Mouse (Mus musculus) neural tube, embryonic 12.5 days (tissue): ENCODE results near the gene Fbxl7. TPM values are rescaled to one million over a fixed set of nuclear protein-coding genes. Genes with fewer than 3 reads are reported as not detected.

ENCODE experiments used
- ATAC-seq: fragments of 200-750 bp; cut with Nextera tagmentation; 2 replicates; pipeline ENCODE4 v1.8.0; 2017; ENCODE audit warnings: low read depth, mild to moderate bottlenecking, moderate TSS enrichment, moderate library complexity; ENCODE audit not compliant: low FRiP score
- H3K27ac ChIP-seq: fragments of 300-500 bp; sonication (generic); 2 replicates; pipeline ENCODE4 v1.5.1; 2016
- H3K27me3 ChIP-seq: fragments of 300-500 bp; sonication (generic); replicated peaks from 2 replicates; pipeline ENCODE4 v1.6.1; 2016; ENCODE audit warnings: mild to moderate bottlenecking
- H3K36me3 ChIP-seq: fragments of 300-500 bp; sonication (generic); 2 replicates; pipeline ENCODE4 v1.6.1; 2016; ENCODE audit warnings: mild to moderate bottlenecking
- H3K4me1 ChIP-seq: fragments of 300-500 bp; sonication (generic); 2 replicates; pipeline ENCODE4 v1.6.1; 2016
- H3K4me2 ChIP-seq: fragments of 300-500 bp; sonication (generic); replicated peaks from 2 replicates; pipeline ENCODE4 v1.6.1; 2016; ENCODE audit warnings: mild to moderate bottlenecking
- H3K4me3 ChIP-seq: fragments of 300-500 bp; sonication (generic); 2 replicates; pipeline ENCODE4 v1.5.1; 2016
- H3K9ac ChIP-seq: fragments of 300-500 bp; sonication (generic); 2 replicates; pipeline ENCODE4 v1.6.1; 2016; ENCODE audit warnings: mild to moderate bottlenecking
- H3K9me3 ChIP-seq: fragments of 300-500 bp; sonication (generic); 2 replicates; pipeline ENCODE4 v1.6.1; 2016; ENCODE audit warnings: mild to moderate bottlenecking
- WGBS: fragments of 180-500 bp; shearing (Covaris S2); methylation state at CpG from one replicate; pipeline ENCODE4 v1.1.7; 2016; 5-methylcytosine and 5-hydroxymethylcytosine counted together
- polyA plus RNA-seq: library from polyadenylated mRNA; unstranded; fragments of >200 nt; fragmentation: Nextera tagmentation; extraction: Ambion mirVana; gene quantifications from 2 replicates; pipeline ENCODE4 v1.2.1, GENCODE M21; 2016

Fbxl7 gene
- polyA plus RNA-seq, 1 experiment from 2014 or later: 24.4 TPM

DNA sequence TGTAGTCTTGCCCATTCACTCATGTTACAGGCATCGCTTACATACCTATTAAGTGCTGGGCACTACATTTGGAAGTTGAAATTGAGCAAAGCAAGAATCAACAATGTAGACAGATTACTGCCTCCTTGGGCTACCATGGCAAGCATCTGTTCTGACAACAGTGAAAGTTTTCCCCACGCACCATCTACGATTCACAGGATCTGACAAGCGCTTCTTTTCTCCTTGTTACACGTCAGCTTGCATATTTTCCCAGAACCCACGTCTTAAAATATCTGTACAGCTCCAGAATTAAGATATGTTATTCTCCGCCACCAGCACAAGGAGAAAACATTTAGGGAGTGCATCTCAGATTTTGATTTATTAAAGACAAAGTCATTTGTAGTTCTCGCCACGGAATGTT, 213.1 kb downstream of the Fbxl7 start:
- H3K4me3 ChIP-seq: no peak overlapping the region
- no peak overlapping the region for H3K4me2 ChIP-seq
- H3K27me3 ChIP-seq: no peaks in the 10 kb centered on the region
- WGBS: 94% methylated on average over 9 of the region's 9 CpGs
- no peaks in the 10 kb centered on the region for H3K36me3 ChIP-seq
- no peaks in the 10 kb centered on the region for H3K9me3 ChIP-seq
- no peak overlapping the region for H3K27ac ChIP-seq
- no peaks in the 10 kb centered on the region for H3K4me1 ChIP-seq
- no peak for ATAC-seq
- no peak overlapping the region for H3K9ac ChIP-seq

DNA sequence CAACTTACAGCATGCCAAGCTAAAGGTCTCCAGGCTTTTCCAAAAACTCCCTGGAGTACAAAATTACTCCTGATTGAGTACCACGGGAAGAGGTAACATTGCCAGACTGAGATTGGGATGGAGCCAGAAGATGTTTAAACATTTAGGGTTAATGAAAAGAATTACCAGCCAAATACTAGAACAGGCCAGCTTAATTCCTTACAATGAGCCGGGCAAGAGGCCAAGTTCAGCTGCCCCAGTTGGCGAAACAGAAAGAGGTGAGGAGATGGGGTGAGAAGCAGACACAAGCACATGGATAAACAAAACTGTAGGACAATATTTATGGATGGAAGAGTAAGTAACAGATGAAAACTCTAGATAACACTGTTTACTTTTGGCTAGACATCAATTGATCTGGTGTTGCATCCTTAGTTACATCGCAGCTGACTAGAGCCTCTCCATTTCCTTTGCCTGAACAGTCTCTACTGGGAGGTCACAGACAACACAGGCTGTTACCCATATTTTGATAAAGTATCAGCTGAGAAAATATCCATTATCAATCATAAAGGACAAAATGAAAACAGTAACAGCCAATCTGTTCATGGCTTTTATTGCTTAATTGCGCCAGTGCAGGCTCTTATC, 222.0 kb downstream of the Fbxl7 start:
- H3K27me3 ChIP-seq: no peaks in the 10 kb centered on the region
- H3K36me3 ChIP-seq: no peaks in the 10 kb centered on the region
- no peak for ATAC-seq
- H3K4me1 ChIP-seq: no peaks in the 10 kb centered on the region
- 85% methylated on average over 5 of the region's 5 CpGs for WGBS
- H3K4me3 ChIP-seq: no peak overlapping the region
- H3K9me3 ChIP-seq: no peaks in the 10 kb centered on the region
- H3K4me2 ChIP-seq: no peak overlapping the region
- H3K9ac ChIP-seq: no peak overlapping the region
- no peak overlapping the region for H3K27ac ChIP-seq

DNA sequence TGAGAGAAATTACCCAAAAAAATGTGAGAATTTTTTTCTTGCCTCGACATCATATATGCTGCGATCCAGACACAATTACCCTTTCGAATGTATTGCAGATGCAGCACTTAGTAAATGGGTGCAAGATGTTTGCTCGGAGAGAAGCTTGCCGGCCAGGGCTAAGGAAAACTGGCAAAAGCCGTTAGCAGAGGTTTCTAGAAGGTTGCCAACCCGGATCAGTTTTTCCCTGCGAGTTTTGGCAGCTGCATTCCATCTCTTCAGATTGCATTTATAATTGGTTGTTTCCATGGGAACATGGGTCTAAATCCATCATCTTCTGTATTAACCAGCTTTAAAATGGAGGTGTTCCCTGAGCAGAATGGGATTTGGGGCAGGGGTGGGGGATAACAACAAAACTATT, 240.4 kb downstream of the Fbxl7 start:
- H3K27me3 ChIP-seq: no peaks in the 10 kb centered on the region
- no peaks in the 10 kb centered on the region for H3K4me1 ChIP-seq
- 90% methylated on average over 8 of the region's 8 CpGs for WGBS
- no peak overlapping the region for H3K4me3 ChIP-seq
- H3K36me3 ChIP-seq: no peaks in the 10 kb centered on the region
- no peak overlapping the region for H3K27ac ChIP-seq
- no peak overlapping the region for H3K4me2 ChIP-seq
- H3K9me3 ChIP-seq: no peaks in the 10 kb centered on the region
- ATAC-seq: no peak
- H3K9ac ChIP-seq: no peak overlapping the region

DNA sequence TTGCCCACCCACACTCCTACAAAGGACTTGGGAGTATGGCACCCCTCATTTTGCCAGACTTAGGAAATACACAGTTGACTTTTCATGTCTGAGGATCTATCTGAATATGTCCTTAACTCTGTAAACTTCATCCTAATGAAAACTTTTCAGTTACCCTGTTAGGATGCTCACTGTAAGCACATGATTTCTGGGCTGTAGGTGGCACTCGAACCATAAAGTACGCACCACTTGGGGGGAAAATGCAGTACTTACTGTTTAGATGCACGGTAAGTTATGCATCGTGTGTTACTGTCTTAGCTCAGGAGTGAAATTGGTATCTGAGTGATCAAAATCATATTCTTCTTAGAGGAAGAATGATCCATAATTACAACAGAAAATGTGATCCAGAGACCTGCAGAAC, 252.8 kb downstream of the Fbxl7 start:
- no peaks in the 10 kb centered on the region for H3K36me3 ChIP-seq
- H3K4me2 ChIP-seq: no peak overlapping the region
- no peak overlapping the region for H3K27ac ChIP-seq
- ATAC-seq: no peak
- H3K9ac ChIP-seq: no peak overlapping the region
- H3K27me3 ChIP-seq: no peaks in the 10 kb centered on the region
- H3K9me3 ChIP-seq: no peaks in the 10 kb centered on the region
- 96% methylated on average over 4 of the region's 4 CpGs for WGBS
- H3K4me3 ChIP-seq: no peak overlapping the region
- no peaks in the 10 kb centered on the region for H3K4me1 ChIP-seq

DNA sequence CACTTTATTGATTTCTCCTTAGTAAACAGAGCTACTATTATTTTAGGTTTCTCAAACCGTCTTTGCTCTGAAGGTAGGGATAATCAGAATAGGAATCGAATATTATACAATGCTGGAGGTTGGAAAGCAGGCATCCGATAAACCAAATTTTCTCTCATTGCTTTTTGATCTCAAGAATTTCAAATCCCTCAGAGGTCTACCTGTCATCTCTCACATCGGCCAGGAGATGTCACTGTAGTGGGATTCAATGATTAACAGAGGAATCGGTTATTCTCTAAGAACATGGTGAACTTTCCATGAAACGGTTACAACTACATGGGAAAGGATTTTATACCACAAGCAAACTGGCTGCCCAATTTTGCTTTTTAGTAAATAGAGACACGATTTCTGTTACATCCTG, 255.7 kb downstream of the Fbxl7 start:
- no peaks in the 10 kb centered on the region for H3K36me3 ChIP-seq
- H3K4me3 ChIP-seq: no peak overlapping the region
- no peak overlapping the region for H3K27ac ChIP-seq
- 73% methylated on average over 7 of the region's 7 CpGs for WGBS
- no peaks in the 10 kb centered on the region for H3K27me3 ChIP-seq
- H3K4me1 ChIP-seq: no peaks in the 10 kb centered on the region
- H3K9ac ChIP-seq: no peak overlapping the region
- no peak overlapping the region for H3K4me2 ChIP-seq
- H3K9me3 ChIP-seq: no peaks in the 10 kb centered on the region
- ATAC-seq: no peak

DNA sequence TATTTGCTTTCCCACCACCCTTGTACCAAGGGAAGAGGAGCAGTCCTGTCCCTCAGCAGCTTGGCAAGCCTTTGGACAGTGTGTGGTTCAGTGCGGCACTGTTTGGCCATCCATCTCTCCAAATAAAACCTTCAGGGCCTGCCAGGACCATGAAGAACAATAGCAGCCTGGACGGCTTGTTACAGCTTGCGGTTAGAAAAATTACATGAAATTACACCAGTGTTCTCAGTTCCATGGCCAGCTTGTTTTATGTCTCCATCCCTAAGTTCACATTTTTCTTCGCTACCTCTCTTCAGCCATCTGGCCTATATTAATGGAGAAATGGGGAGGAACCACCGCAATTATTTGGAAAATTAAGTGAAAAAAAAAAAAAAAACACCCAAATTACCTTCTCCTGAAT, 259.8 kb downstream of the Fbxl7 start:
- WGBS: 71% methylated on average over 5 of the region's 5 CpGs
- H3K9me3 ChIP-seq: no peaks in the 10 kb centered on the region
- no peak overlapping the region for H3K9ac ChIP-seq
- no peak overlapping the region for H3K27ac ChIP-seq
- H3K4me1 ChIP-seq: no peaks in the 10 kb centered on the region
- no peak overlapping the region for H3K4me2 ChIP-seq
- ATAC-seq: no peak
- no peaks in the 10 kb centered on the region for H3K36me3 ChIP-seq
- no peaks in the 10 kb centered on the region for H3K27me3 ChIP-seq
- no peak overlapping the region for H3K4me3 ChIP-seq

DNA sequence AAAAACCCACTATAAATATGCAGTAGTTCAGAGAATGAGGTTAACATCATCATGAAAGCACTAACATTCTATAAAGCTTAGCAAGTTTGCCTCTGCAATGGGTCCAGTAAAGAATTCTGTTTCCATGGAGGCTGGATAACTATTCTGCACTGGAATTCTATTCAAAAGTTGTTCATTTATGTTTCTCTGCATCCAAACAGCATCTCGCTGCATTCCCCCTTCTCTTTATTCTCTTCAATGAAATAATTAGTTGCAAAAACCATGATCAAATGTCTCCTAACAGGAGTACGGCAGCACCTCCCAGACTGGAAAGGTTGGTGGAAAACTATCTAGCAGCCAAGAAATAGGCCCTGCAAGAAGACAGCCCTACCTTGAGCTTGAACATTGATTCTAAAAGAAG, 267.2 kb downstream of the Fbxl7 start:
- Histone ChIP-seq H3K27me3 (no peaks in the 10 kb centered on the region), H3K9me3 (no peaks in the 10 kb centered on the region), H3K4me2 (no peak overlapping the region), H3K36me3 (no peaks in the 10 kb centered on the region), H3K27ac (no peak overlapping the region), H3K4me3 (no peak overlapping the region), H3K4me1 (no peaks in the 10 kb centered on the region), H3K9ac (no peak overlapping the region)
- 57% methylated on average over 2 of the region's 2 CpGs for WGBS
- no peak for ATAC-seq

DNA sequence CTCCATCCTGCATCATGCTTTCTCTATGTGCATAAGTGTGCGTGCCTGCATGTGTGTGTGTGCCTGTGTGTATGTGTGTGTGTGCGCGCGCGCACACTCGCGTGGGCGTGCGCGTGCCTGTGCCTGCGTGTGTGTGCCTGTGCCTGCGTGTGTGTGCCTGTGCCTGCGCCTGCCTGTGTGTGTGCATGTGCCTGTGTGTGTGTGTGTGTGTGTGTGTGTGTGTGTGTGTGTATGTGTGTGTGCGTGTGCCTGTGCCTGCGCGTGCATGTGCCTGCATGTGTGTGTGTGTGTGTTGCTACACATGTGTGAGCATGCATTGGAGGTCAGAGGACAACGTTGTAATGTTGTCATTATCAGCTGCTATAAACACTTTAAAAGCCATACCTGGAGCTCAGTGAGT, 272.1 kb downstream of the Fbxl7 start:
- H3K4me1 ChIP-seq: no peaks in the 10 kb centered on the region; the same call in 1 of the 2 replicates
- no peak overlapping the region for H3K4me2 ChIP-seq
- 94% methylated on average over 17 of the region's 17 CpGs for WGBS
- H3K27me3 ChIP-seq: no peaks in the 10 kb centered on the region
- H3K27ac ChIP-seq: no peak overlapping the region
- no peak for ATAC-seq
- no peaks in the 10 kb centered on the region for H3K36me3 ChIP-seq
- no peaks in the 10 kb centered on the region for H3K9me3 ChIP-seq
- H3K4me3 ChIP-seq: no peak overlapping the region
- H3K9ac ChIP-seq: no peak overlapping the region

DNA sequence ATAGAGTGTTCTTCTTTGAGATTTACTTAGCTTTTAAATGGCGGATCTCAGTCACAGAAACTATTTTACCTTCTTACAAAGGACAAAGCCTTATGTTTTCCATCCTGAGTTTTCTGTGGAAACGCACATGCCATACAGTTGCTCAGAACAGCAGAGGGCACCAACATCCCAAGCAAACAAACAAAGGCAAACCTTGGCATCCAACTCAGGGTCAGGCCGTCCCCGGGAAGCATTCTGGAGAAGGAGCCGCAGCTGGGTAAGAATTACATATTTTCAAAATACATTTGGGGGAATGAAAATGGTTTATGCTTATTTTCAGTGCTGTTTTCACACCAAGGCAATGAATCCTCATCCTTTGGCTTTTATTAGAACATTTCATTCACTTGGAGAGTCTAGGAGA, 275.1 kb downstream of the Fbxl7 start:
- Histone ChIP-seq H3K4me1 (no peaks in the 10 kb centered on the region; the same call in 1 of the 2 replicates), H3K9ac (no peak overlapping the region), H3K36me3 (no peaks in the 10 kb centered on the region), H3K27ac (no peak overlapping the region), H3K9me3 (no peaks in the 10 kb centered on the region), H3K4me3 (no peak overlapping the region), H3K4me2 (no peak overlapping the region), H3K27me3 (no peaks in the 10 kb centered on the region)
- ATAC-seq: peak; percentile 67; the same call in 1 of the 2 replicates
- 55% methylated on average over 5 of the region's 5 CpGs for WGBS

DNA sequence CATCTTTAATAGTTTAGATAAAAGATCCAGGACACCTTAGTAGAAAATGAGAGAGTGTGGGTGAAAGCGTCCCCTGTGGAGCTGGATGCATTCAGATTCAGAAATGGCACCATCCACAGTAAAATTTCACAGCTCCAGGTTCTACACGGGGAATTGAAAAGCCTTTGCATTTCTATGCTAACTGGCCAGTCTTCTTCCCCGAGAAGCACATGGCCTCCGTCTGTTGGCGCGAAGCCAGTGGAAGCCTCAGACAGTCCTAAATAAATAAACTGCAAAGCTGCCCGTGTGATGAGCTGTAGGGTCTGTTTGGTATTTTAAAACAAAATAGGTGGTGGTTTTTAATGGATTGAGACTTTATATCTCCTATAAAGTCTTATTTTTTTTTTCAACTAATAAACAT, 276.2 kb downstream of the Fbxl7 start:
- no peak overlapping the region for H3K4me3 ChIP-seq
- H3K4me1 ChIP-seq: no peaks in the 10 kb centered on the region; the same call in 1 of the 2 replicates
- H3K9me3 ChIP-seq: no peaks in the 10 kb centered on the region
- no peak overlapping the region for H3K9ac ChIP-seq
- H3K27me3 ChIP-seq: no peaks in the 10 kb centered on the region
- no peak for ATAC-seq
- no peak overlapping the region for H3K27ac ChIP-seq
- no peaks in the 10 kb centered on the region for H3K36me3 ChIP-seq
- WGBS: 58% methylated on average over 7 of the region's 7 CpGs
- H3K4me2 ChIP-seq: no peak overlapping the region

DNA sequence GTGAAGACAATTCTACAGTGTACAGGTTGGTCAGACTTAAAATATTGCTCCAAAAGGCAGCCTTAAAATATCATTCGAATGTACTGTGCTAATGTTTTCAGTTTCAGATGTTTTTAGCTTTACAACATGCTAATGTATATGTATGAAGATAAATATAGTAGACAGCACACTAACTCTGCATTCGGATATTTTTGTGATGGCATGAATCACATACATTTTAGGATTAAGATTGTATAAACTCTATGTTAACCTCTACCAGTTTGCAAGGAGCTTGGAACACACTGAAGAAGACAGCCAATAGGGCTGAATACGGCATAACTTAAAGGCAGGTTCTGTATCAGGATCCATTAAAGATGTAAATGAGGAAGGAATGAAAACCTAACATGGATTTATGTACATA, 299.1 kb downstream of the Fbxl7 start:
- Histone ChIP-seq H3K9me3 (no peaks in the 10 kb centered on the region), H3K4me1 (no peaks in the 10 kb centered on the region)
- WGBS: 93% methylated on average over 3 of the region's 3 CpGs

DNA sequence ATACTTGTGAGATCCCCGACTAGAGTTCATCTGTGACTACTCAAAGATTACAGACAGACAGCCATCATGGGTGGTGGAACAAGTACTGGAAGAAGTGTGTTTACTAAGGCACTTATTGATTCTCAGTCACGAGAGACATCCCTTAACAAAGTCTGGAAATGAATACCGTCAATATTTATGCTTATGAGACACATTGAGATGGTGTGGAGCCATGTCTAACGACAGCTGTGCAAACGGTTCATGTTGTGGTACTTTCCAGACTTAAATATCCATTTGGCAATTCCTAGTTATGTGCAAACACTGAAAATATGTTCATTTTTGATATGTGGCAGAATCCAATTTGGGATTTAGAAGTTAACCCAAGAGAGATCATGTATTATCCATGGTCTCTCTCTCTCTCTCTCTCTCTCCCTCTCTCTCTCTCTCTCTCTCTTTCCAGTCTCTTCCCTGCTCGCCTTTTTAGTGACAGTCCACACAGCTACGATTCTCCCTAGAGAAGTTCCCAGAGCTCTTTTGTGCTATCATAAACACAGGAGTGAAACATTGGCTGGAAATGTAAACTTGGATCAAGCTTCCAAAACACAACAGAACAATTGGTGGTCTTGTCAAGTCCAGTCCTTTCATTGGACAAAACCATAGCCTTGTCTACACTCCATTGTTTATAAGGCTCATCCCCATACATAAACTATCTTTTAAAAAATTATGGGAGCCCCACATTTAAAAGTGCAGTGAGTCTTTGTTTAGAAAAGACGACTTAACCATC, 315.3 kb downstream of the Fbxl7 start:
- no peak overlapping the region for H3K4me3 ChIP-seq
- H3K4me1 ChIP-seq: no peaks in the 10 kb centered on the region
- H3K36me3 ChIP-seq: no peaks in the 10 kb centered on the region
- no peak for ATAC-seq
- H3K27me3 ChIP-seq: no peaks in the 10 kb centered on the region
- no peak overlapping the region for H3K27ac ChIP-seq
- H3K9ac ChIP-seq: no peak overlapping the region
- no peaks in the 10 kb centered on the region for H3K9me3 ChIP-seq
- no peak overlapping the region for H3K4me2 ChIP-seq
- 80% methylated on average over 8 of the region's 8 CpGs for WGBS

More for the DNA sequence above, 299.1 kb downstream of the Fbxl7 start:
- H3K36me3 ChIP-seq: no peaks in the 10 kb centered on the region
- H3K4me2 ChIP-seq: no peak overlapping the region
- H3K4me3 ChIP-seq: no peak overlapping the region
- H3K27me3 ChIP-seq: no peaks in the 10 kb centered on the region
- ATAC-seq: no peak
- H3K9ac ChIP-seq: no peak overlapping the region
- no peak overlapping the region for H3K27ac ChIP-seq

DNA sequence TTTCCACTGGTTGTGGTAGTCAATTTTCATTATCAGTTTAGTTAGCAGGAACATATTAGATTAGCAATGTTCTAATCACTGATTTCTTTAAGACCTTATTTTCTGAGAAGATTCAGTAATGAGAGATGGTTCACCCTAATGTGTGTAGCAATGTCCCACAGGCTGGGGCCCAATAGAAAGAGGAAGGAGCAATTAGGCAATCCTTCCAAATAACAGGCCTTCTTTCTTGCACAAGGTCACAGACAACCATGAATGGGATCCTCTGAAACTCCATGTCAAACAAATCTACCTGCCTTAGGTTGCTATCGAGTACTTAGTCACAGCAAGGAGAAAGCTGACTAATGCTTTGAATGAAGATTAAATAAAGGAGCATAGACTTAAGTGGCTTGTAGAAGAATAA, 316.9 kb downstream of the Fbxl7 start:
- WGBS: 97% methylated on average over 1 of the region's 1 CpGs
- Histone ChIP-seq H3K4me3 (no peak overlapping the region), H3K9me3 (no peaks in the 10 kb centered on the region), H3K27ac (no peak overlapping the region), H3K4me1 (no peaks in the 10 kb centered on the region), H3K9ac (no peak overlapping the region), H3K27me3 (no peaks in the 10 kb centered on the region), H3K36me3 (no peaks in the 10 kb centered on the region), H3K4me2 (no peak overlapping the region)
- no peak for ATAC-seq
